Mouse (Mus musculus) limb, embryonic 14.5 days (tissue): ENCODE measurements around the gene Smg1. TPM values are rescaled to one million over a fixed set of nuclear protein-coding genes. Genes with fewer than 3 reads are reported as not detected.

Experiments
- ATAC-seq: fragments of 200-750 bp; cut with Nextera tagmentation; 2 replicates; pipeline ENCODE4 v1.8.0; 2017; ENCODE audit warnings: low read depth, moderate number of reproducible peaks, moderate TSS enrichment; ENCODE audit not compliant: low FRiP score
- DNase-seq: peaks from one replicate; pipeline ENCODE4 v3.0.0-alpha.2; 2015; ENCODE audit warnings: low spot score
- H3K27ac ChIP-seq: fragments of 300-500 bp; sonication (generic); replicated peaks from 2 replicates; pipeline ENCODE4 v1.5.1; 2014; ENCODE audit warnings: low read depth, mild to moderate bottlenecking, low read length, moderate library complexity, mixed read lengths
- H3K27me3 ChIP-seq: fragments of 300-500 bp; sonication (generic); 2 replicates; pipeline ENCODE4 v1.6.1; 2014; ENCODE audit warnings: low read length, mixed read lengths; ENCODE audit not compliant: control insufficient read depth, insufficient read depth
- H3K36me3 ChIP-seq: fragments of 300-500 bp; sonication (generic); 2 replicates; pipeline ENCODE4 v1.6.1; 2014; ENCODE audit warnings: mild to moderate bottlenecking, low read length, moderate library complexity, mixed read lengths; ENCODE audit not compliant: control insufficient read depth, insufficient read depth
- H3K4me1 ChIP-seq: fragments of 300-500 bp; sonication (generic); 2 replicates; pipeline ENCODE4 v1.6.1; 2014; ENCODE audit warnings: antibody characterized with exemption, low read length, mixed read lengths; ENCODE audit not compliant: control insufficient read depth, insufficient read depth
- H3K4me2 ChIP-seq: fragments of 300-500 bp; sonication (generic); replicated peaks from 2 replicates; pipeline ENCODE4 v1.6.1; 2014; ENCODE audit warnings: low read depth, mild to moderate bottlenecking, low read length, moderate library complexity; ENCODE audit not compliant: severe bottlenecking
- H3K4me3 ChIP-seq: fragments of 300-500 bp; sonication (generic); replicated peaks from 2 replicates; pipeline ENCODE4 v1.5.1; 2014; ENCODE audit warnings: low read length
- H3K9ac ChIP-seq: fragments of 300-500 bp; sonication (generic); 2 replicates; pipeline ENCODE4 v1.6.1; 2014; ENCODE audit warnings: mild to moderate bottlenecking, low read depth, low read length, moderate library complexity; ENCODE audit not compliant: severe bottlenecking
- H3K9me3 ChIP-seq: fragments of 300-500 bp; sonication (generic); 2 replicates; pipeline ENCODE4 v1.6.1; 2016; ENCODE audit warnings: low read length; ENCODE audit not compliant: control insufficient read depth
- POLR2A ChIP-seq: fragments of 200-500 bp; IDR thresholded peaks from 2 replicates; pipeline ENCODE4 v1.8.0; 2012; ENCODE audit warnings: inconsistent platforms, mild to moderate bottlenecking, moderate library complexity, borderline replicate concordance; ENCODE audit not compliant: insufficient read depth, insufficient read length; ENCODE audit errors: extremely low read depth
- WGBS: fragments of 180-500 bp; shearing (Covaris S2); extraction: QIAGEN DNeasy Blood & Tissue Kit; methylation state at CpG from one replicate; pipeline ENCODE4 v1.1.7; 2014; 5-methylcytosine and 5-hydroxymethylcytosine counted together
- polyA plus RNA-seq, 2 experiments: library from polyadenylated mRNA; depleted of rRNA in 1 of 2; stranded (reverse) in 1 of 2; unstranded in 1 of 2; fragments of >200 nt; fragmentation: Nextera tagmentation in 1 of 2; extraction: Ambion mirVana in 1 of 2; gene quantifications; 2 replicates each; pipeline versions ENCODE4 v1.2.1 to v1.2.3; 2012 to 2014

The Smg1 gene
- polyA plus RNA-seq, 2 experiments: 21.6 to 42.8 TPM

DNA sequence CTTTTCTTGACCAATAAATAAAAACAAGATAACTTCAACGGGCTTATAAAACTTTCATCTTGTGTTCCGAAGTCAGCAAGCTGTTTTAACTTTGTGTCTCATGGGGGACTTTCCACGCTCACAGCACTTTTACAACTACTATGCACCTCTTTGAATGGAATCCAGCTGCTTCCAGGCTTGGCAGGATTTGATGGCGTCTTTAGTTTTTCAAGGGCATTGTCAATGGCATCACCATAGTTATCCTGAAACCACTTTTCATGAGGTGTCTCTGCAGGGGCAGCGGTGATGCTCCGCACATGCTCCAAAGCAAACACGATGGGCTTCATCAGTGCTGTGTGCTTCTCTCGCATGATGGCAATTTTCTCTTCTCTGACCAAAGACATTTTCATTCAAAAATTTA, 80.5 kb downstream of the Smg1 start:
- peaks cover 50% of the 10 kb centered on the region for H3K36me3 ChIP-seq
- 78% methylated on average over 8 of the region's 8 CpGs for whole genome bisulfite sequencing

DNA sequence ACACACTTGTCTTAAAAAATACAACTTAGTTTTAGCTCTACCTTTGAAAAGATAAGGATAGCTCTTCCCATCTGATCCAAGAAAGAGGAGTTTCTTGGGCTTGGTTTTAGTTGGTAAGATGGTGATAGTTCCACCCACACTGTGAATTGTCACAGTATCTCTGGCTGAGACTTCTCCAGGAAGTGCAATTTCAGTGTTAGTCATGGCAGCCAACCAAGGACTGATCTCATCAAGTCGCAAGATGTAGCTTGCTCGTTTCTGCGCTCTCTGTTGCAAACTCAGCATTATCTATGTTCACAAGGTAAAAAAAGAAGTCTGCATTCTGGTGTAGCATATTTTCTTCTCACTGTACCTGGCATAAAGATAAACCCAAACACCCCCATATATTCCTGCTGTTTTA, 83.3 kb downstream of the Smg1 start:
- Histone ChIP-seq H3K4me1 (no peaks in the 10 kb centered on the region), H3K4me3 (no peak overlapping the region), H3K27ac (no peak overlapping the region), H3K36me3 (peaks cover 57% of the 10 kb centered on the region), H3K4me2 (no peak overlapping the region), H3K27me3 (no peaks in the 10 kb centered on the region), H3K9me3 (no peaks in the 10 kb centered on the region), H3K9ac (no peak overlapping the region)
- no peak for ATAC-seq
- TF ChIP-seq POLR2A: no peak
- WGBS: 92% methylated on average over 3 of the region's 3 CpGs
- DNase-seq: no peak

More for the DNA sequence above, 80.5 kb downstream of the Smg1 start:
- no peaks in the 10 kb centered on the region for H3K27me3 ChIP-seq
- H3K4me3 ChIP-seq: no peak overlapping the region
- H3K27ac ChIP-seq: no peak overlapping the region
- DNase-seq: no peak
- H3K9ac ChIP-seq: no peak overlapping the region
- no peak for TF ChIP-seq POLR2A
- no peak overlapping the region for H3K4me2 ChIP-seq
- no peaks in the 10 kb centered on the region for H3K4me1 ChIP-seq
- no peak for ATAC-seq
- no peaks in the 10 kb centered on the region for H3K9me3 ChIP-seq

DNA sequence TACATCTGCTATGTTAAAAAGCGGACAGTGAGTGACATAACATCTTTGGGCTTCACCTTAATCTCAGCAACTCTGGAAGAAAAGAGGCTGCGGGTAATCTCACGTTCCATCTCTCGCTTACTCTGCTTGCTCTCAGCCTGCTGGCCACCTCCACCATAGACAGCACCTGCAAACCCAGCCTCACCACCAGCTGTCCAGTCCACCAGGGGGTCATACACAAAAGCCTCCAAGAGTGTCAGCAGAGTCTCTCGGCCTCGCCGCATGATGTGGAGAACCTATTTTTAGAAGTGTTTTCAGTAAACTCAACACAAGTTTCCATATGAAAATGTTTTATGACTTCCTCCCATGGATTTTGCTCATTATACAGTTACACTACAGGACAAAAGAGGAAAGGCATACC, 87.0 kb downstream of the Smg1 start:
- Histone ChIP-seq H3K4me2 (no peak overlapping the region), H3K27me3 (no peaks in the 10 kb centered on the region), H3K9me3 (no peaks in the 10 kb centered on the region), H3K4me3 (no peak overlapping the region), H3K36me3 (peaks cover 82% of the 10 kb centered on the region), H3K4me1 (no peaks in the 10 kb centered on the region), H3K9ac (no peak overlapping the region), H3K27ac (no peak overlapping the region)
- ATAC-seq (no peak), DNase-seq (no peak)
- TF ChIP-seq POLR2A: no peak
- 89% methylated on average over 7 of the region's 7 CpGs for WGBS

DNA sequence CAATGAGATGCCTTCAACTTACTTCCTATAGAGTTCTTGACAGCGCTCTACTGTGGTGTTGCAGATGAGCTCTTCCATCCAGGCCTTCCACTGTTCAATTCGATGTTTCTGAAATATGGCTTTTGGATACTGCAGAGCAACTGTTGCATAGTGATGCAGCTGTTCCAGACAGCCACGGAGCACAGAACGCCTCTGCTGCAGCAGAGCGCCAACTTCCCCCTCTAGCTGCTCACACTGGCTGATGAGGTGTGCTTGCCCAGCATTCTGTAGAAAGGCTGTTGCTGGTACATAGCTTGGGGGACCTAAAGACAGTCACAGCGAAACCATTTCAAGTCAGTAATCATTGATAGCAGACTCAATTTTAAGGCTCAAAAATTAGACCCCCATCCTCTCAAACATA, 89.3 kb downstream of the Smg1 start:
- no peaks in the 10 kb centered on the region for H3K4me1 ChIP-seq
- no peak overlapping the region for H3K9ac ChIP-seq
- 95% methylated on average over 6 of the region's 6 CpGs for WGBS
- ATAC-seq: no peak
- no peak overlapping the region for H3K27ac ChIP-seq
- DNase-seq: no peak
- H3K36me3 ChIP-seq: peaks cover 82% of the 10 kb centered on the region
- H3K9me3 ChIP-seq: no peaks in the 10 kb centered on the region
- H3K4me2 ChIP-seq: no peak overlapping the region
- TF ChIP-seq POLR2A: no peak
- no peak overlapping the region for H3K4me3 ChIP-seq
- H3K27me3 ChIP-seq: no peaks in the 10 kb centered on the region

DNA sequence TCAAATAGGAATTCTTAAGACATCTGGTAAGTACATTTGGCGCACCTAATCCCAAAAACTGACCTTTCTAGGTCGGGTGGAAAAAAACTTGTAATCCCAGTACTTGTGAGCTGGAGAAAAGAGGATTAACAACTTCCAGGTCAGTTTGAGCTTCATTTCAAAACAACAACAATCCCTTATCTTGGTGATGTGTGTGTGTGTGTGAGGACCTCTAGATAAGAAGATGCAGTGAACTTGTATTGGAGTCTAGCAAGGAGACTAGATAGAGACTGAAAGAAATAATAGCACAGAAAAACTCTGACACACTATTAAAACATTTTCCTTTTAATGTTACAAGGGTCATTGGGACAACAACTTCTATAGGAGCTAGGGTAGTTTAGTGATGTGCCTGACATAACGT, 99.9 kb downstream of the Smg1 start:
- 83% methylated on average over 3 of the region's 3 CpGs for WGBS
- no peak overlapping the region for H3K9ac ChIP-seq
- no peak for ATAC-seq
- no peak overlapping the region for H3K4me2 ChIP-seq
- no peaks in the 10 kb centered on the region for H3K4me1 ChIP-seq
- no peak for TF ChIP-seq POLR2A
- peaks cover 82% of the 10 kb centered on the region for H3K36me3 ChIP-seq
- H3K27me3 ChIP-seq: no peaks in the 10 kb centered on the region
- H3K27ac ChIP-seq: no peak overlapping the region
- no peak overlapping the region for H3K4me3 ChIP-seq
- no peaks in the 10 kb centered on the region for H3K9me3 ChIP-seq
- no peak for DNase-seq

DNA sequence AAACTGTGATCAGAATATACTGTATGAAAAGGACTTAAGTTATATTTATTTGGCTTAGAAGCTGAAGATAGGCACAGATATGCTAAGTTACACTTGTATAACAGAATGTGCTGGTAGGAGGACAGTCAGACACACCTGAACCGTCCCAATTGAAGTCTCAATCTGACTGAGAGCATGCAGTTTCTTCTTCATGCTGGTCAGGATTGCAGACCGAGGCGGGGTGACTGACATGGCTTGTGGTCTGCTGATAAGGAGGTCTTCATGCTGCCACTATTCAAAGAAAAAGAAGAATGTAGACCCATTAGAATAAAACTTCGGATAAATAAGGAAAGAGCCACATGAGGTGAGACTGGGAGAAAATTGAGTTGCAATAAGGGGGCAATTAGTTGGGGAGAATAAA, 100.3 kb downstream of the Smg1 start:
- H3K9me3 ChIP-seq: no peaks in the 10 kb centered on the region
- H3K4me2 ChIP-seq: no peak overlapping the region
- DNase-seq: no peak
- H3K36me3 ChIP-seq: peaks cover 78% of the 10 kb centered on the region
- no peak overlapping the region for H3K27ac ChIP-seq
- no peak for ATAC-seq
- H3K4me1 ChIP-seq: no peaks in the 10 kb centered on the region
- WGBS: 88% methylated on average over 4 of the region's 4 CpGs
- no peak overlapping the region for H3K9ac ChIP-seq
- H3K4me3 ChIP-seq: no peak overlapping the region
- no peaks in the 10 kb centered on the region for H3K27me3 ChIP-seq
- no peak for TF ChIP-seq POLR2A
